Mouse (Mus musculus) MEL (cell line): ENCODE measurements around the gene Garem2. TPM values are rescaled to one million over a fixed set of nuclear protein-coding genes. Genes with fewer than 3 reads are reported as not detected.

Experiments
- DNase-seq: peaks from one replicate; pipeline ENCODE4 v3.0.0; 2011; ENCODE audit warnings: low read depth, low spot score
- H3K27ac ChIP-seq: 2 replicates; pipeline ENCODE4 v1.5.1; 2012; ENCODE audit warnings: low read depth, mild to moderate bottlenecking, control low read depth, low read length, moderate library complexity; ENCODE audit not compliant: control insufficient read depth
- H3K27me3 ChIP-seq, 2 experiments: fragments of 150-350 bp in 1 of 2; sonication (generic) in 1 of 2; 2 replicates each; pipeline ENCODE4 v1.6.1; 2012; ENCODE audit warnings: low read length in 2 of 2, mild to moderate bottlenecking in 2 of 2, improper control_type of control experiment in 1 of 2, moderate library complexity in 1 of 2; ENCODE audit not compliant: insufficient read depth in 2 of 2, control insufficient read depth in 1 of 2
- H3K36me3 ChIP-seq, 2 experiments: 2 replicates each; pipeline ENCODE4 v1.6.1; 2012 to 2014; ENCODE audit warnings: low read length in 2 of 2, improper control_type of control experiment in 1 of 2, inconsistent platforms in 1 of 2, mild to moderate bottlenecking in 1 of 2; ENCODE audit not compliant: insufficient read depth in 2 of 2, control insufficient read depth in 1 of 2
- H3K4me1 ChIP-seq, 2 experiments: fragments of 150-350 bp in 1 of 2; sonication (generic) in 1 of 2; 2 replicates each; pipeline ENCODE4 v1.6.1; 2012; ENCODE audit warnings: low read length in 2 of 2, improper control_type of control experiment in 1 of 2, mild to moderate bottlenecking in 1 of 2; ENCODE audit not compliant: insufficient read depth in 2 of 2, control insufficient read depth in 1 of 2
- H3K4me3 ChIP-seq, 2 experiments: fragments of 150-350 bp in 1 of 2; sonication (generic) in 1 of 2; 2 replicates each; pipeline ENCODE4 v1.5.1; 2012; ENCODE audit warnings: low read depth in 2 of 2, low read length in 2 of 2, mild to moderate bottlenecking in 2 of 2, moderate library complexity in 2 of 2, control low read depth in 1 of 2, improper control_type of control experiment in 1 of 2; ENCODE audit not compliant: control insufficient read depth in 1 of 2, insufficient read depth in 1 of 2
- H3K79me2 ChIP-seq: 2 replicates; pipeline ENCODE4 v1.6.1; 2012; ENCODE audit warnings: mild to moderate bottlenecking, low read length, moderate library complexity; ENCODE audit not compliant: control insufficient read depth, poor library complexity, insufficient read depth
- H3K9ac ChIP-seq: 2 replicates; pipeline ENCODE4 v1.6.1; 2012; ENCODE audit warnings: low read depth, mild to moderate bottlenecking, control low read depth, low read length, moderate library complexity; ENCODE audit not compliant: control insufficient read depth, poor library complexity, severe bottlenecking
- H3K9me3 ChIP-seq: fragments of 150-350 bp; sonication (generic); replicated peaks from 2 replicates; pipeline ENCODE4 v1.6.1; 2012; ENCODE audit warnings: mild to moderate bottlenecking, low read length, improper control_type of control experiment, moderate library complexity; ENCODE audit not compliant: insufficient read depth
- CHD1 ChIP-seq: IDR thresholded peaks from 2 replicates; pipeline ENCODE4 v1.6.1; 2012; ENCODE audit warnings: low read depth, mild to moderate bottlenecking, inconsistent platforms, low read length, improper control_type of control experiment
- CTCF ChIP-seq, 3 experiments: IDR thresholded peaks in 2 of 3; conservative IDR thresholded peaks in 1 of 3; 2 replicates each; pipeline ENCODE4 v1.5.1; 2011 to 2012; ENCODE audit warnings: low read length in 3 of 3, low read depth in 2 of 3, mild to moderate bottlenecking in 2 of 3, improper control_type of control experiment in 1 of 3, inconsistent platforms in 1 of 3, mixed read lengths in 1 of 3, moderate library complexity in 1 of 3; ENCODE audit not compliant: control insufficient read depth in 1 of 3, insufficient read depth in 1 of 3, poor library complexity in 1 of 3, severe bottlenecking in 1 of 3
- E2F4 ChIP-seq: IDR thresholded peaks from 2 replicates; pipeline ENCODE4 v1.6.1; 2011; ENCODE audit warnings: low read depth, low read length, improper control_type of control experiment, borderline replicate concordance
- GATA1 ChIP-seq: IDR thresholded peaks from 2 replicates; pipeline ENCODE4 v1.6.1; 2011; ENCODE audit warnings: low read depth, low read length, improper control_type of control experiment
- HCFC1 ChIP-seq: IDR thresholded peaks from 2 replicates; pipeline ENCODE4 v1.6.1; 2012; ENCODE audit warnings: low read depth, mild to moderate bottlenecking, inconsistent platforms, low read length, improper control_type of control experiment, moderate library complexity
- MAX ChIP-seq: IDR thresholded peaks from 2 replicates; pipeline ENCODE4 v1.6.1; 2011; ENCODE audit warnings: low read length, improper control_type of control experiment
- MAZ ChIP-seq: IDR thresholded peaks from 2 replicates; pipeline ENCODE4 v1.6.1; 2012; ENCODE audit warnings: low read depth, mild to moderate bottlenecking, inconsistent platforms, low read length, improper control_type of control experiment
- MEF2A ChIP-seq: IDR thresholded peaks from 2 replicates; pipeline ENCODE4 v1.6.1; 2014; ENCODE audit warnings: low read depth, mild to moderate bottlenecking, inconsistent platforms, low read length, improper control_type of control experiment; ENCODE audit not compliant: poor library complexity, insufficient replicate concordance, severe bottlenecking; ENCODE audit errors: extremely low read depth
- POLR2A ChIP-seq, 2 experiments: IDR thresholded peaks; 2 replicates each; pipeline ENCODE4 v1.6.1; 2011 to 2012; ENCODE audit warnings: low read length in 2 of 2, mild to moderate bottlenecking in 2 of 2, control low read depth in 1 of 2, improper control_type of control experiment in 1 of 2, low read depth in 1 of 2, moderate library complexity in 1 of 2; ENCODE audit not compliant: control insufficient read depth in 1 of 2, insufficient read depth in 1 of 2, poor library complexity in 1 of 2
- SIN3A ChIP-seq: IDR thresholded peaks from 2 replicates; pipeline ENCODE4 v1.6.1; 2012; ENCODE audit warnings: low read length, improper control_type of control experiment, inconsistent platforms
- SMC3 ChIP-seq: IDR thresholded peaks from 2 replicates; pipeline ENCODE4 v1.6.1; 2011; ENCODE audit warnings: low read depth, low read length, improper control_type of control experiment
- TBP ChIP-seq: IDR thresholded peaks from 2 replicates; pipeline ENCODE4 v1.8.0; 2011; ENCODE audit warnings: low read depth, low read length, improper control_type of control experiment
- UBTF ChIP-seq: IDR thresholded peaks from 2 replicates; pipeline ENCODE4 v1.6.1; 2012; ENCODE audit warnings: low read depth, mild to moderate bottlenecking, inconsistent platforms, low read length, improper control_type of control experiment, moderate library complexity, borderline replicate concordance; ENCODE audit not compliant: insufficient read depth
- USF1 ChIP-seq: IDR thresholded peaks from 2 replicates; pipeline ENCODE4 v1.6.1; 2014; ENCODE audit warnings: low read depth, mild to moderate bottlenecking, inconsistent platforms, low read length, improper control_type of control experiment, moderate library complexity
- USF2 ChIP-seq, 2 experiments: IDR thresholded peaks; 2 replicates each; pipeline ENCODE4 v1.6.1; 2011 to 2012; ENCODE audit warnings: improper control_type of control experiment in 2 of 2, low read length in 2 of 2, borderline replicate concordance in 1 of 2, inconsistent platforms in 1 of 2, low read depth in 1 of 2, mild to moderate bottlenecking in 1 of 2; ENCODE audit not compliant: insufficient read depth in 1 of 2
- ZC3H11A ChIP-seq: IDR thresholded peaks from 2 replicates; pipeline ENCODE4 v1.6.1; 2012; ENCODE audit warnings: low read depth, mild to moderate bottlenecking, inconsistent platforms, low read length, improper control_type of control experiment
- ZKSCAN1 ChIP-seq: IDR thresholded peaks from 2 replicates; pipeline ENCODE4 v1.6.1; 2012; ENCODE audit warnings: low read depth, mild to moderate bottlenecking, inconsistent platforms, low read length, improper control_type of control experiment, moderate library complexity
- ZNF384 ChIP-seq: IDR thresholded peaks from 2 replicates; pipeline ENCODE4 v1.6.1; 2012; ENCODE audit warnings: low read depth, mild to moderate bottlenecking, inconsistent platforms, low read length, improper control_type of control experiment
- polyA plus RNA-seq, 2 experiments: library from polyadenylated mRNA; stranded (reverse) in 1 of 2; unstranded in 1 of 2; fragments of >175 nt in 1 of 2; fragments of >200 nt in 1 of 2; gene quantifications; 2 replicates each; pipeline versions ENCODE4 v1.2.1 to v1.2.4; 2012; ENCODE audit warnings: low replicate concordance in 2 of 2, low read depth in 1 of 2; ENCODE audit not compliant: insufficient read length in 2 of 2, insufficient read depth in 1 of 2, missing spikeins in 1 of 2
- total RNA-seq: library from RNA; depleted of rRNA; stranded (reverse); fragments of 300-350 nt; gene quantifications from 2 replicates; pipeline ENCODE4 v1.2.3, GENCODE M21; 2012

The Garem2 gene
- total and polyA plus RNA-seq, 3 experiments: 0.04 TPM; not detected in 2

- no peak for DNase-seq
- Histone ChIP-seq H3K4me1 (no peaks in the 10 kb centered on the region), H3K9me3 (no peaks in the 10 kb centered on the region), H3K36me3 (no peaks in the 10 kb centered on the region), H3K79me2 (no peaks in the 10 kb centered on the region), H3K27ac (no peak overlapping the region), H3K9ac (no peak overlapping the region), H3K27me3 (no peaks in the 10 kb centered on the region; a peak in 1 of 4 replicates), H3K4me3 (no peak overlapping the region)
- TF ChIP-seq HCFC1 (no peak), ZC3H11A (no peak), SMC3 (peak; percentile 5; the same call in 1 of the 2 replicates), USF1 (no peak), CTCF (IDR thresholded peaks at IDR 0.05 in 2 of 3, conservative IDR thresholded peaks at IDR 0.05 in 1 of 3; ENCODE audit: control insufficient read depth in 1 of 3, insufficient read depth in 1 of 3, low read depth in 2 of 3, low read length in 3 of 3, poor library complexity in 1 of 3, severe bottlenecking in 1 of 3) (peak; percentile 15 to 32 (median 30); a peak in 4 of 6 replicates), POLR2A (IDR thresholded peaks at IDR 0.05; ENCODE audit: control insufficient read depth in 1 of 2, insufficient read depth in 1 of 2, low read depth in 1 of 2, low read length in 2 of 2, poor library complexity in 1 of 2) (no peak), MEF2A (no peak), GATA1 (no peak), MAX (no peak)
These were observed 7.6 kb downstream of the Garem2 start for GRCm38 (mm10) chr5:30112533-30113068.

- no peak overlapping the region for H3K27ac ChIP-seq
- no peaks in the 10 kb centered on the region for H3K36me3 ChIP-seq
- no peak for TF ChIP-seq MAZ
- no peak for TF ChIP-seq TBP
- no peak for TF ChIP-seq SMC3
- TF ChIP-seq USF1: no peak
- no peak for TF ChIP-seq E2F4
- TF ChIP-seq SIN3A: no peak
- TF ChIP-seq USF2 (IDR thresholded peaks at IDR 0.05; ENCODE audit: borderline replicate concordance in 1 of 2, insufficient read depth in 1 of 2, low read depth in 1 of 2, low read length in 2 of 2): no peak
- TF ChIP-seq CHD1: no peak
- TF ChIP-seq ZKSCAN1: no peak
- TF ChIP-seq ZNF384: no peak
- TF ChIP-seq UBTF: no peak
- TF ChIP-seq, all 39 proteins: peak for 0
- Histone ChIP-seq H3K9me3 (no peaks in the 10 kb centered on the region), H3K9ac (no peak overlapping the region), H3K4me1 (no peaks in the 10 kb centered on the region), H3K4me3 (no peak overlapping the region), H3K27me3 (no peaks in the 10 kb centered on the region), H3K79me2 (no peaks in the 10 kb centered on the region)
- no peak for DNase-seq
These were observed 9.2 kb downstream of the Garem2 start for GRCm38 (mm10) chr5:30113881-30114760.
